ENCODE assay signal across 8 mouse cellular contexts in the genomic region with DNA sequence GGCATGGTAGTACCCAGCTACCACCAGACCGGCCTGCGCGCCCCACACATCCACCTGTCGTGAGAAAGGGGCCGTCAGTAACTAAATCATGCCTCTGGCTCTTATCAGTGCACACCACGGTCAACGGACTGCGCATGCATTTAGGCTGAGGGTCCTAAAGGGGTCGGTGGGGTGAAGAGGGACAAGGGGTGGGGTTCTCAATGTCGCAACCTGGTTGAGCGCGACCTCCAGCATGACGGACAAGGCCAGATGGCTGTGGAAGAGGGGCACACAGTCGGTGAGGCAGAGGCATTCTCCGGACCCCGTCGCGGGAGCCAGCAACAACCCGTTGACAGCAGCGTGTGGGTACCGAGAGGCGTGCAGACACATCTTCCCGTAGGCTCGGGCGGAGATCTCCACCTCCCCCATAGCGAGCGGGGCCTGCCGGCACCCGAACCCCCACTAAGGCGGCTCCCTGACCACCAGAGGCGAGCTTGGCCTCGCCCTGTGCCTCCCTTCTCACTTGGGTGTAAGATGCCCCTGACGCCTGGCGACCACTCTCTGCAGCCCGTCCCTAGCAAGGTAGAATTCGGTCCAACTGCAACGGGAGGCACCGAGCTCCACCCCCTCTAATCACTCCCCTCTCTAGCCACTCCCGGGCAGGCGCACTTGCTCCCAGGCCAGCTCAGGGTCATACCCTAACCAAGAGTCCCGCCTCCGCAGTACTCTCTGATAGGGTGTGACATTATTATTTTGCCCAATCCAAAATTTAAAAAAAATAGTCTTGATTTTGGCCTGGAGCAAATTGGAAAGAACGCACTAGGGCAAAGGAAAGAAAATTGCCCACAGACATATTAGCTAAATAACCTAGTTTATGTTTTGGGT. TPM values are rescaled to one million over a fixed set of nuclear protein-coding genes. Genes with fewer than 3 reads are reported as not detected.
DNase-seq lines count a peak whose midpoint lies in the region; TF ChIP-seq lines count a peak whose summit lies in the region.

A gene (minus strand): TSS at position 601 of the 864 bp plus-strand sequence.

- no peaks in the 10 kb centered on the region for H3K27me3 ChIP-seq in megakaryocyte, embryonic 14.5 days (replicated peaks)

- H3K36me3 ChIP-seq in megakaryocyte, embryonic 14.5 days (replicated peaks; ENCODE audit: low read length), result peaks cover 53% of the 10 kb centered on the region

- DNase-seq in adrenal gland, adult (ENCODE audit: inconsistent age in 2 of 2, low spot score in 1 of 2), result peak; percentile 91 to 96
- peak; percentile 85 for DNase-seq in gastrocnemius, postnatal 14 days
- peak; percentile 89 for DNase-seq in induced T-regulatory cell, adult 2 months (ENCODE audit: low read depth)
- DNase-seq in left cerebral cortex, postnatal 10 days (ENCODE audit: extremely low spot score in 1 of 2, low spot score in 2 of 2), result peak; percentile 38 to 83
- peak; percentile 49 for DNase-seq in right cerebral cortex, postnatal 14 days
- DNase-seq in urinary bladder, postnatal 4 days (ENCODE audit: low spot score in 2 of 2), result peak; percentile 62 to 73

- no peaks in the 10 kb centered on the region for H3K4me1 ChIP-seq in cortical plate, adult 2 months (ENCODE audit: control insufficient read depth, insufficient read depth, low read length)
- peaks cover 53% of the 10 kb centered on the region for H3K4me1 ChIP-seq in megakaryocyte, embryonic 14.5 days

- no peak for TF ChIP-seq CTCF in cortical plate, adult 2 months (IDR thresholded peaks at IDR 0.05; ENCODE audit: extremely low read depth, insufficient read depth, low read length)

- intact Hi-C loops in gastrocnemius, postnatal 14 days (cut with DNase I; ENCODE audit: low total_unique reads), result no loop called here
- intact Hi-C loops in left cerebral cortex, postnatal 10 days (cut with DNase I), result no loop called here

- peak; percentile 63; the same call in 1 of the 2 replicates for TF ChIP-seq POLR2A in cortical plate, adult 2 months (IDR thresholded peaks at IDR 0.05; ENCODE audit: extremely low read depth, insufficient read depth, low read length)

- no peaks in the 10 kb centered on the region for H3K9me3 ChIP-seq in megakaryocyte, embryonic 14.5 days

- H3K27ac ChIP-seq in cortical plate, adult 2 months (ENCODE audit: insufficient read depth, low read length), result peak within 1 kb of the TSS; percentile 51

- peak within 1 kb of the TSS; percentile 95 for H3K4me3 ChIP-seq in cortical plate, adult 2 months (ENCODE audit: insufficient read depth, low read length)
- peak within 1 kb of the TSS; percentile 95 for H3K4me3 ChIP-seq in megakaryocyte, embryonic 14.5 days (replicated peaks)

RNA-seq across cellular contexts. Expression of the gene that starts here (rescaled TPM):
- polyA plus RNA-seq in cortical plate, adult 2 months (2012; rRNA removed), result 51.9 and 55.3 TPM in 2 replicates
- total RNA-seq in gastrocnemius, postnatal 14 days (2021), result 10 to 100 TPM; 38.6 to 39.4 TPM
- total RNA-seq in left cerebral cortex, postnatal 10 days (2021), result 10 to 100 TPM; 42.7 to 49.1 TPM
- 2.0 and 18.9 TPM in 2 replicates for polyA plus RNA-seq in megakaryocyte, embryonic 14.5 days (2012; ENCODE audit: insufficient read depth, low replicate concordance)

Comparison
In these comparisons a context has a peak if more than half of its experiments do, and no peak if none do; other contexts are left out.
1. Peak in every context shown above with its lines: DNase-seq, H3K4me3 ChIP-seq and H3K27ac ChIP-seq.